8 mouse cellular contexts compared by ENCODE assay signal in genomic region chr7:143053961-143054611, GRCm38 (mm10). TPM values are rescaled to one million over a fixed set of nuclear protein-coding genes. Genes with fewer than 3 reads are reported as not detected.
DNase-seq lines count a peak whose midpoint lies in the region; ATAC-seq and TF ChIP-seq lines count a peak whose summit lies in the region.

No protein-coding gene starts in this region.

- intact Hi-C loops in left cerebral cortex, postnatal 36 days (cut with DNase I): loop anchor here (2.0 to 5.0 kb wide), 2 partner anchors 37 to 47 kb away; partner anchors contain the start of gene Tspan32

- WGBS in heart, embryonic 14.5 days: 19% methylated on average over 11 of the region's 11 CpGs
- WGBS in liver, embryonic 14.5 days (ENCODE audit: insufficient replicate concordance): 18% methylated on average over 11 of the region's 11 CpGs

- H3K4me1 ChIP-seq in ES-Bruce4 (ENCODE audit: control insufficient read depth, insufficient read depth, low read length): no peaks in the 10 kb centered on the region
- H3K4me1 ChIP-seq in heart, embryonic 14.5 days (ENCODE audit: control insufficient read depth in 2 of 2, insufficient read depth in 2 of 2, low read length in 2 of 2): peaks cover 64 to 73% of the 10 kb centered on the region in 2 experiments
- H3K4me1 ChIP-seq in liver, embryonic 14.5 days (replicated peaks; ENCODE audit: control insufficient read depth in 2 of 2, insufficient read depth in 2 of 2, low read length in 1 of 2): peaks cover 42 to 61% of the 10 kb centered on the region in 2 experiments

- peak overlapping the region; percentile 92 for H3K4me2 ChIP-seq in heart, embryonic 14.5 days (ENCODE audit: low read length)
- peak overlapping the region; percentile 87 for H3K4me2 ChIP-seq in liver, embryonic 14.5 days (ENCODE audit: low read depth)

- no peak for TF ChIP-seq POLR2A in ES-Bruce4 (IDR thresholded peaks at IDR 0.05; ENCODE audit: insufficient read depth, low read length)

- no peak for ATAC-seq in heart, embryonic 14.5 days (ENCODE audit: insufficient number of reproducible peaks, insufficient read depth, low FRiP score, low read depth)
- ATAC-seq in liver, embryonic 14.5 days (ENCODE audit: insufficient read depth): no peak

- H3K9me3 ChIP-seq in ES-Bruce4 (replicated peaks; ENCODE audit: control insufficient read depth, insufficient read depth, low read length, poor library complexity, severe bottlenecking): no peaks in the 10 kb centered on the region
- no peaks in the 10 kb centered on the region for H3K9me3 ChIP-seq in heart, embryonic 14.5 days (ENCODE audit: control insufficient read depth, low read length)
- no peaks in the 10 kb centered on the region for H3K9me3 ChIP-seq in liver, embryonic 14.5 days (ENCODE audit: control insufficient read depth, low read length)

- peak overlapping the region; percentile 46 for H3K27ac ChIP-seq in ES-Bruce4 (ENCODE audit: insufficient read depth, low read length)
- peak overlapping the region; percentile 87 to 99 for H3K27ac ChIP-seq in heart, embryonic 14.5 days (replicated peaks in 1 of 2; ENCODE audit: control insufficient read depth in 1 of 2, insufficient read depth in 1 of 2, low read depth in 2 of 2, low read length in 2 of 2)
- no peak overlapping the region for H3K27ac ChIP-seq in liver, embryonic 14.5 days

- TF ChIP-seq EP300 in ES-Bruce4 (IDR thresholded peaks at IDR 0.05; ENCODE audit: insufficient read depth, low read depth, low read length): no peak
- no peak for TF ChIP-seq EP300 in liver, embryonic 14.5 days (IDR thresholded peaks at IDR 0.05; ENCODE audit: low read depth)

- H3K9ac ChIP-seq in ES-Bruce4 (ENCODE audit: low read depth, poor library complexity, severe bottlenecking): peak overlapping the region; percentile 93
- peak overlapping the region; percentile 100 for H3K9ac ChIP-seq in heart, embryonic 14.5 days (ENCODE audit: low read length)
- H3K9ac ChIP-seq in liver, embryonic 14.5 days (replicated peaks): no peak overlapping the region

- no peak for TF ChIP-seq CTCF in ES-Bruce4 (IDR thresholded peaks at IDR 0.05; ENCODE audit: low read depth, low read length)
- no peak for TF ChIP-seq CTCF in liver, embryonic 14.5 days (IDR thresholded peaks at IDR 0.05; ENCODE audit: low read depth)

- H3K36me3 ChIP-seq in ES-Bruce4 (ENCODE audit: control insufficient read depth, insufficient read depth, low read length, poor library complexity, severe bottlenecking): peaks cover 32% of the 10 kb centered on the region
- H3K36me3 ChIP-seq in heart, embryonic 14.5 days (ENCODE audit: control insufficient read depth, insufficient read depth, low read length): peaks cover 31% of the 10 kb centered on the region
- H3K36me3 ChIP-seq in liver, embryonic 14.5 days (replicated peaks; ENCODE audit: control insufficient read depth, insufficient read depth, low read depth): no peaks in the 10 kb centered on the region

- H3K27me3 ChIP-seq in ES-Bruce4 (ENCODE audit: control insufficient read depth, insufficient read depth, low read length, poor library complexity, severe bottlenecking): no peaks in the 10 kb centered on the region
- H3K27me3 ChIP-seq in heart, embryonic 14.5 days (ENCODE audit: control insufficient read depth, insufficient read depth, low read length): no peaks in the 10 kb centered on the region
- no peaks in the 10 kb centered on the region for H3K27me3 ChIP-seq in liver, embryonic 14.5 days (ENCODE audit: control insufficient read depth, insufficient read depth, low read length)

- peak overlapping the region; percentile 89 for H3K4me3 ChIP-seq in ES-Bruce4 (ENCODE audit: low read depth, low read length)
- H3K4me3 ChIP-seq in heart, embryonic 14.5 days (ENCODE audit: control insufficient read depth in 1 of 2, insufficient read depth in 1 of 2, low read depth in 1 of 2, low read length in 2 of 2): peak overlapping the region; percentile 67 to 100
- peak overlapping the region; percentile 68 to 75 for H3K4me3 ChIP-seq in liver, embryonic 14.5 days (ENCODE audit: insufficient read depth in 1 of 2, low read depth in 2 of 2, low read length in 2 of 2)

- peak; percentile 18 for DNase-seq in cerebellum, adult 8-10 months
- no peak for DNase-seq in cerebellum, adult 11-12 months
- no peak for DNase-seq in liver, embryonic 14.5 days (ENCODE audit: low read depth in 3 of 3, low spot score in 3 of 3)
- no peak for DNase-seq in thymus, postnatal 14 days
- DNase-seq in left cerebral cortex, postnatal 36 days (ENCODE audit: low spot score in 2 of 2): no peak
- no peak for DNase-seq in layer of hippocampus, postnatal 36 days

RNA-seq across cellular contexts. Expression of gene Cd81, which starts 1.5 kb away (rescaled TPM):
- 392 and 406 TPM in 2 replicates for polyA plus RNA-seq in ES-Bruce4 (2011; ENCODE audit: insufficient read depth, insufficient read length, low read depth, missing spikeins)
- polyA plus RNA-seq in heart, embryonic 14.5 days (2014; fragmentation: Nextera tagmentation; extraction: Ambion mirVana): 885 and 947 TPM in 2 replicates
- 48.0 and 56.2 TPM in 2 replicates for polyA plus RNA-seq in liver, embryonic 14.5 days (2012; rRNA removed)
- 120 and 129 TPM in 2 replicates for polyA plus RNA-seq in liver, embryonic 14.5 days (2014; fragmentation: Nextera tagmentation; extraction: Ambion mirVana)
- total RNA-seq in left cerebral cortex, postnatal 36 days (2021): 100 to 1,000 TPM; 385 to 445 TPM
- 100 to 1,000 TPM; 441 to 447 TPM for total RNA-seq in layer of hippocampus, postnatal 36 days (2021)

RNA-seq across cellular contexts. Expression of gene Tssc4, which starts 15.0 kb away (rescaled TPM):
- polyA plus RNA-seq in ES-Bruce4 (2011; ENCODE audit: insufficient read depth, insufficient read length, low read depth, missing spikeins): 18.2 and 21.0 TPM in 2 replicates
- 31.3 and 41.1 TPM in 2 replicates for polyA plus RNA-seq in heart, embryonic 14.5 days (2014; fragmentation: Nextera tagmentation; extraction: Ambion mirVana)
- 38.5 and 48.3 TPM in 2 replicates for polyA plus RNA-seq in liver, embryonic 14.5 days (2012; rRNA removed)
- polyA plus RNA-seq in liver, embryonic 14.5 days (2014; fragmentation: Nextera tagmentation; extraction: Ambion mirVana): 26.9 and 27.8 TPM in 2 replicates
- 10 to 100 TPM; 37.5 to 42.3 TPM for total RNA-seq in left cerebral cortex, postnatal 36 days (2021)
- total RNA-seq in layer of hippocampus, postnatal 36 days (2021): 10 to 100 TPM; 40.0 to 46.3 TPM

RNA-seq across cellular contexts. Expression of gene Trpm5, which starts 40.4 kb away (rescaled TPM):
- polyA plus RNA-seq in ES-Bruce4 (2011; ENCODE audit: insufficient read depth, insufficient read length, low read depth, missing spikeins): not detected in 2 replicates
- polyA plus RNA-seq in heart, embryonic 14.5 days (2014; fragmentation: Nextera tagmentation; extraction: Ambion mirVana): 3.9 and 4.4 TPM in 2 replicates
- 0.43 and 0.54 TPM in 2 replicates for polyA plus RNA-seq in liver, embryonic 14.5 days (2012; rRNA removed)
- 0.34 and 0.87 TPM in 2 replicates for polyA plus RNA-seq in liver, embryonic 14.5 days (2014; fragmentation: Nextera tagmentation; extraction: Ambion mirVana)
- not detected for total RNA-seq in left cerebral cortex, postnatal 36 days (2021)
- not detected for total RNA-seq in layer of hippocampus, postnatal 36 days (2021)

RNA-seq across cellular contexts. Expression of gene Tspan32, which starts 49.2 kb away (rescaled TPM):
- not detected in 2 replicates for polyA plus RNA-seq in ES-Bruce4 (2011; ENCODE audit: insufficient read depth, insufficient read length, low read depth, missing spikeins)
- polyA plus RNA-seq in heart, embryonic 14.5 days (2014; fragmentation: Nextera tagmentation; extraction: Ambion mirVana): 2.3 and 2.7 TPM in 2 replicates
- 40.7 and 47.7 TPM in 2 replicates for polyA plus RNA-seq in liver, embryonic 14.5 days (2012; rRNA removed)
- polyA plus RNA-seq in liver, embryonic 14.5 days (2014; fragmentation: Nextera tagmentation; extraction: Ambion mirVana): 78.4 and 87.9 TPM in 2 replicates
- under 1 TPM; 0.20 to 0.39 TPM for total RNA-seq in left cerebral cortex, postnatal 36 days (2021)
- under 1 TPM in 1 of 2 experiments, not detected in 1; 0.23 TPM for total RNA-seq in layer of hippocampus, postnatal 36 days (2021)

RNA-seq across cellular contexts. Expression of gene Kcnq1, which starts 52.1 kb away (rescaled TPM):
- not detected in 2 replicates for polyA plus RNA-seq in ES-Bruce4 (2011; ENCODE audit: insufficient read depth, insufficient read length, low read depth, missing spikeins)
- 28.1 and 31.1 TPM in 2 replicates for polyA plus RNA-seq in heart, embryonic 14.5 days (2014; fragmentation: Nextera tagmentation; extraction: Ambion mirVana)
- 0.12 and 0.21 TPM in 2 replicates for polyA plus RNA-seq in liver, embryonic 14.5 days (2012; rRNA removed)
- polyA plus RNA-seq in liver, embryonic 14.5 days (2014; fragmentation: Nextera tagmentation; extraction: Ambion mirVana): 0.27 and 0.41 TPM in 2 replicates
- total RNA-seq in left cerebral cortex, postnatal 36 days (2021): under 1 TPM; 0.49 to 1.00 TPM
- 1 to 10 TPM in 1 of 2 experiments, under 1 TPM in 1; 0.55 to 1.1 TPM for total RNA-seq in layer of hippocampus, postnatal 36 days (2021)
